Mouse (Mus musculus) hindbrain, postnatal 0 days (tissue): ENCODE measurements around the gene Cdkn1c. TPM values are rescaled to one million over a fixed set of nuclear protein-coding genes. Genes with fewer than 3 reads are reported as not detected.

ENCODE experiments used
- ATAC-seq: fragments of 200-750 bp; cut with Nextera tagmentation; 2 replicates; pipeline ENCODE4 v1.8.0; 2017; ENCODE audit warnings: mild to moderate bottlenecking, moderate TSS enrichment, moderate library complexity
- DNase-seq: peaks from one replicate; pipeline ENCODE4 v3.0.0-alpha.2; 2015; ENCODE audit warnings: low spot score
- H3K27ac ChIP-seq: fragments of 300-500 bp; sonication (generic); 2 replicates; pipeline ENCODE4 v1.5.1; 2014; ENCODE audit warnings: mild to moderate bottlenecking
- H3K27me3 ChIP-seq: fragments of 300-500 bp; sonication (generic); 2 replicates; pipeline ENCODE4 v1.6.1; 2014; ENCODE audit warnings: low read length, mixed read lengths; ENCODE audit not compliant: insufficient read depth
- H3K36me3 ChIP-seq: fragments of 300-500 bp; sonication (generic); 2 replicates; pipeline ENCODE4 v1.6.1; 2014; ENCODE audit warnings: low read length, mixed read lengths; ENCODE audit not compliant: insufficient read depth
- H3K4me1 ChIP-seq: fragments of 300-500 bp; sonication (generic); 2 replicates; pipeline ENCODE4 v1.6.1; 2014; ENCODE audit warnings: antibody characterized with exemption, low read length, mixed read lengths; ENCODE audit not compliant: insufficient read depth
- H3K4me2 ChIP-seq: fragments of 300-500 bp; sonication (generic); 2 replicates; pipeline ENCODE4 v1.6.1; 2014; ENCODE audit warnings: low read depth, mild to moderate bottlenecking, low read length, moderate library complexity, mixed read lengths
- H3K4me3 ChIP-seq: fragments of 300-500 bp; sonication (generic); 2 replicates; pipeline ENCODE4 v1.5.1; 2014; ENCODE audit warnings: low read length
- H3K9ac ChIP-seq: fragments of 300-500 bp; sonication (generic); replicated peaks from 2 replicates; pipeline ENCODE4 v1.6.1; 2014; ENCODE audit warnings: mild to moderate bottlenecking, low read length, moderate library complexity, mixed read lengths
- H3K9me3 ChIP-seq: fragments of 300-500 bp; sonication (generic); 2 replicates; pipeline ENCODE4 v1.6.1; 2016; ENCODE audit warnings: low read length, mixed read lengths
- CTCF ChIP-seq: IDR thresholded peaks from 2 replicates; pipeline ENCODE4 v1.5.1; 2016; ENCODE audit warnings: antibody characterized with exemption, control low read depth, low read depth
- whole genome bisulfite sequencing: fragments of 180-500 bp; shearing (Covaris S2); extraction: QIAGEN DNeasy Blood & Tissue Kit; methylation state at CpG from one replicate; pipeline ENCODE4 v1.1.7; 2014; 5-methylcytosine and 5-hydroxymethylcytosine counted together
- polyA plus RNA-seq: library from polyadenylated mRNA; unstranded; fragments of >200 nt; fragmentation: Nextera tagmentation; extraction: Ambion mirVana; gene quantifications from 2 replicates; pipeline ENCODE4 v1.2.1, GENCODE M21; 2015
- total RNA-seq: library from RNA; depleted of rRNA; stranded (reverse); fragments of >200 nt; gene quantifications from 2 replicates; pipeline ENCODE4 v1.2.3, GENCODE M21; 2014

Gene Cdkn1c
- total and polyA plus RNA-seq, 2 experiments from 2014 or later: 127 to 144 TPM

- WGBS: 3% methylated on average over 54 of the region's 63 CpGs
- H3K9ac ChIP-seq: peak overlapping the region; percentile 76
- peak; percentile 68 for DNase-seq
These were observed 22.8 kb downstream of the Cdkn1c start for GRCm38 (mm10) chr7:143437894-143438581.

GRCm38 (mm10) chr7:143437231-143437893, 23.5 kb downstream of the Cdkn1c start:
- H3K4me1 ChIP-seq: peaks cover 19% of the 10 kb centered on the region
- H3K4me3 ChIP-seq: peak overlapping the region; percentile 41
- H3K9me3 ChIP-seq: no peaks in the 10 kb centered on the region
- WGBS: 33% methylated on average over 12 of the region's 18 CpGs
- peak overlapping the region; percentile 95 for H3K4me2 ChIP-seq
- ATAC-seq: peak; percentile 54
- no peak for TF ChIP-seq CTCF
- H3K27ac ChIP-seq: peak overlapping the region; percentile 48; the same call in 1 of the 2 replicates
- no peak for DNase-seq
- H3K9ac ChIP-seq: peak overlapping the region; percentile 76
- H3K27me3 ChIP-seq: no peaks in the 10 kb centered on the region
- H3K36me3 ChIP-seq: no peaks in the 10 kb centered on the region

More at GRCm38 (mm10) chr7:143437894-143438581, 22.8 kb downstream of the Cdkn1c start:
- H3K27ac ChIP-seq: peak overlapping the region; percentile 48; the same call in 1 of the 2 replicates
- H3K36me3 ChIP-seq: no peaks in the 10 kb centered on the region
- H3K4me2 ChIP-seq: peak overlapping the region; percentile 95
- no peaks in the 10 kb centered on the region for H3K9me3 ChIP-seq
- H3K4me3 ChIP-seq: peak overlapping the region; percentile 41
- no peaks in the 10 kb centered on the region for H3K27me3 ChIP-seq
- peak; percentile 67 for ATAC-seq
- TF ChIP-seq CTCF: no peak
- H3K4me1 ChIP-seq: peaks cover 17% of the 10 kb centered on the region

- Histone ChIP-seq H3K27me3 (no peaks in the 10 kb centered on the region), H3K27ac (no peak overlapping the region), H3K9me3 (no peaks in the 10 kb centered on the region), H3K9ac (no peak overlapping the region), H3K4me2 (no peak overlapping the region), H3K4me3 (no peak overlapping the region), H3K4me1 (peaks cover 23% of the 10 kb centered on the region), H3K36me3 (no peaks in the 10 kb centered on the region)
- no peak for ATAC-seq
- whole genome bisulfite sequencing: 33% methylated on average over 7 of the region's 7 CpGs
- TF ChIP-seq CTCF: no peak
- DNase-seq: peak; percentile 48
These were observed 27.5 kb downstream of the Cdkn1c start for GRCm38 (mm10) chr7:143433331-143433730.

GRCm38 (mm10) chr7:143432631-143433030, 28.2 kb downstream of the Cdkn1c start:
- no peak for ATAC-seq
- no peak overlapping the region for H3K4me3 ChIP-seq
- DNase-seq: no peak
- H3K36me3 ChIP-seq: no peaks in the 10 kb centered on the region
- no peaks in the 10 kb centered on the region for H3K9me3 ChIP-seq
- no peak overlapping the region for H3K4me2 ChIP-seq
- no peak for TF ChIP-seq CTCF
- 94% methylated on average over 1 of the region's 1 CpGs for WGBS
- no peak overlapping the region for H3K9ac ChIP-seq
- H3K4me1 ChIP-seq: peaks cover 21% of the 10 kb centered on the region
- H3K27me3 ChIP-seq: no peaks in the 10 kb centered on the region
- no peak overlapping the region for H3K27ac ChIP-seq

DNA sequence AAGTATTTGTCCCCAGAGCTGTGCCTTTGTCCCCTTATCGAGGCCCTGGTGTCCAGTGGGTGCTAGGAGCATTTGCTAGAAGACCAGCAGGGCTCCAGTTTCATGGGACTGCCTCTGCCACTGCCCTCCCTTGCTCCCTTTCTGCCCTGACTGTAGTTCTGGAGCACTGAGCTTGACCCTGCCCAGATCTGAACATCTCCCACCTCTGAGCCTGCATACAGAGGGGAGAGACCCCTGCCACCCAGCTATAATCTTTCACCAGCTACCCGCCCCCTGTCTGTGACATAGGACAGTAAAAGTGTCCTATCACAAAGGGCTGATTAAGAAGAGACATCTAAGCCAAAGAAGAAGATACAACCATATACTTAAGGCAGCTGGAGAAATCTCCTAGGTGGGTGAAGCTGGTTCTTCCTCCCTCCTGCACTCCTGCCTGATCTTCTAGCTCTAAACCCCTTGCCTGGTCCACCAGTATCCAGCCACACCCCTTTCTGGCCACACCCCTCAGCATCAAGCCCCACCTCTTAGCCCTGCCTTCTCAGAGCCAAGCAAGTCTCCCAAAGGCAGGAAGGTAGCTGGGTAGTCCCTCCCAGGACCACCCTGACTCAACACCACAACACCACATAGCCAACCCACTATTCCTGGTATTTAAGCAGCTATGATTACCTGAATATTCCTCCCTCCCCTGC, 31.9 kb downstream of the Cdkn1c start:
- 25% methylated on average over 2 of the region's 2 CpGs for WGBS
- ATAC-seq (peak; percentile 11; the same call in 1 of the 2 replicates), DNase-seq (no peak)
- TF ChIP-seq CTCF: no peak
- Histone ChIP-seq H3K9ac (0 out of 2 replicates have a peak overlapping the region, but pooled peaks have one; percentile 17), H3K4me2 (no peak overlapping the region), H3K4me3 (no peak overlapping the region), H3K36me3 (no peaks in the 10 kb centered on the region), H3K27me3 (no peaks in the 10 kb centered on the region), H3K27ac (peak overlapping the region; percentile 58; the same call in 1 of the 2 replicates), H3K9me3 (no peaks in the 10 kb centered on the region), H3K4me1 (peaks cover 18% of the 10 kb centered on the region)

- Histone ChIP-seq H3K36me3 (no peaks in the 10 kb centered on the region), H3K9me3 (no peaks in the 10 kb centered on the region), H3K4me2 (no peak overlapping the region), H3K9ac (0 out of 2 replicates have a peak overlapping the region, but pooled peaks have one; percentile 17), H3K27me3 (no peaks in the 10 kb centered on the region), H3K4me3 (no peak overlapping the region), H3K27ac (peak overlapping the region; percentile 58; the same call in 1 of the 2 replicates), H3K4me1 (peaks cover 16% of the 10 kb centered on the region)
- TF ChIP-seq CTCF: no peak
- 14% methylated on average over 23 of the region's 23 CpGs for WGBS
- DNase-seq (peak; percentile 86), ATAC-seq (peak; percentile 91)
These were observed 32.6 kb downstream of the Cdkn1c start for GRCm38 (mm10) chr7:143428142-143428813.
